In the genomic region with DNA sequence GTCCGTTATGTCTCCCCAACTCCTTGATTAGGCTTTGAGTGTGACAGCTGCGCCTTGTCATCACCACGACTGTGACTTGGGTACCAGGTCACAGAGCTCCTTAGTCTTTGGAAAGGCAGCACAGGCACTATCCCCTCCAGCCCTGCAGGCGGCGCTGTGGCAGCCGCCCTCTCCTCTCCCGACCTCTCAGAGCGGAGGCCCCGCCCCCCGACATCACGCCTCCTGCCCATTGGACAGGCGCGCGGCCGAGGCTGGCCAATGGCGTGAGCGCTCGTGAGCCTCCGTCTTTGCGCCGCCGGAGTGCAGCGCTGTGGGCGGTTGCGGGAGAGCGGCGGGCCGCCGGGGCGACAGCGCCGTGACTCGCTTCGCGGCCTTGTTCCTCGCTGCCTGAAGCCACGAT, we compare ENCODE assay signal across 8 mouse cellular contexts. TPM values are rescaled to one million over a fixed set of nuclear protein-coding genes. Genes with fewer than 3 reads are reported as not detected.
A peak's percentile ranks its signal among the peaks of the same experiment; 100 is the strongest.
DNase-seq lines count a peak whose midpoint lies in the region; ATAC-seq lines count a peak whose summit lies in the region.

Gene Srp9, plus strand, starts transcription at position 232 of the 400 bp plus-strand sequence.

- H3K4me1 ChIP-seq in hindbrain, embryonic 15.5 days (replicated peaks) = peaks cover 29% of the 10 kb centered on the region

- no peaks in the 10 kb centered on the region for H3K36me3 ChIP-seq in hindbrain, embryonic 15.5 days

- peak; percentile 98 for ATAC-seq in hindbrain, embryonic 15.5 days (ENCODE audit: low FRiP score, low read depth)

- under 1% methylated on average over 36 of the region's 37 CpGs for WGBS in hindbrain, embryonic 15.5 days

- H3K9me3 ChIP-seq in hindbrain, embryonic 15.5 days = no peaks in the 10 kb centered on the region

- peak within 1 kb of the TSS; percentile 83 for H3K27ac ChIP-seq in hindbrain, embryonic 15.5 days (replicated peaks)

- H3K9ac ChIP-seq in hindbrain, embryonic 15.5 days = peak within 1 kb of the TSS; percentile 80

- DNase-seq in R1 (ENCODE audit: low read depth, low spot score) = peak; percentile 98
- peak; percentile 99 to 100 for DNase-seq in cerebellum, postnatal 25 days
- DNase-seq in frontal cortex, postnatal 36 days (ENCODE audit: low spot score in 2 of 2) = peak; percentile 97 to 98
- peak; percentile 96 for DNase-seq in left cerebral cortex, adult 11 months (ENCODE audit: low spot score)
- DNase-seq in lung, postnatal 4 days = peak; percentile 98 to 99
- DNase-seq in retina, postnatal 7 days (ENCODE audit: low read depth, low spot score) = peak; percentile 98
- peak; percentile 94 for DNase-seq in urinary bladder, adult 2 months (ENCODE audit: low spot score)

- peak within 1 kb of the TSS; percentile 94 for H3K4me3 ChIP-seq in hindbrain, embryonic 15.5 days

- H3K4me2 ChIP-seq in hindbrain, embryonic 15.5 days = peak within 1 kb of the TSS; percentile 59

- 0 out of 2 replicates have a peak, but pooled peaks cover 3% of the 10 kb centered on the region for H3K27me3 ChIP-seq in hindbrain, embryonic 15.5 days

RNA-seq across cellular contexts. Expression of gene Srp9, which starts in this region (rescaled TPM):
- 121 and 127 TPM in 2 replicates for polyA plus RNA-seq in hindbrain, embryonic 15.5 days (2015; fragmentation: Nextera tagmentation; extraction: Ambion mirVana)
- polyA plus RNA-seq in urinary bladder, adult 2 months (2012; rRNA removed) = 78.6 and 81.2 TPM in 2 replicates

Comparison
In these comparisons a context has a peak if more than half of its experiments do, and no peak if none do; other contexts are left out.
1. Peak in every context shown above with its lines: DNase-seq, ATAC-seq, H3K4me3 ChIP-seq and H3K27ac ChIP-seq.